Mouse (Mus musculus): ENCODE results near the gene Carnmt1.

Carnmt1 gene

GRCm38 (mm10) chr19:18670608-18671007 lies at the start of gene Carnmt1:
TSS of gene Carnmt1 (plus strand) at chr19:18670764.
- peak; percentile 95 for DNase-seq (ENCODE audit: low read depth, low spot score)

GRCm38 (mm10) chr19:18623894-18624293 lies 46.7 kb upstream of the Carnmt1 start:
- no peak for DNase-seq (ENCODE audit: low read depth, low spot score)

DNA sequence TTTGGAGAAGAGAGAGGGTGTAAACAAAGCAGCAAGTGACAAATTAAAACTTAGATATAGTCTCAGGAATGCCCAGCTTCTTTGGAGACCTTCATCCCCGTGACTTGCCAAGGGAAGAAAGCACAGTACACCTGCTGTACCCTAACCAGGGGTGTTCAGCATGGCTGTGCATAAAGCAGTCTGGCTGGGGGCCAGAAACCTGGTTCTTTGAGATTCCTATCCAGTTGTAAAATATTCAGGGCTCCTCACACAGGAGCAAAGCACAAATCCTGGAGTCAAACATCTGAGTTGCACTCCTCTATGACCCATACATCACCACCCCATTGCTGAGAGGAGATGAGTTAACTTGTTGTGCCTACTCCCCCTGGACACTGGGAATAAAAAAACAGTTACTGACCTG lies 41.0 kb upstream of the Carnmt1 start:
- no peak for DNase-seq (ENCODE audit: low read depth, low spot score)

DNA sequence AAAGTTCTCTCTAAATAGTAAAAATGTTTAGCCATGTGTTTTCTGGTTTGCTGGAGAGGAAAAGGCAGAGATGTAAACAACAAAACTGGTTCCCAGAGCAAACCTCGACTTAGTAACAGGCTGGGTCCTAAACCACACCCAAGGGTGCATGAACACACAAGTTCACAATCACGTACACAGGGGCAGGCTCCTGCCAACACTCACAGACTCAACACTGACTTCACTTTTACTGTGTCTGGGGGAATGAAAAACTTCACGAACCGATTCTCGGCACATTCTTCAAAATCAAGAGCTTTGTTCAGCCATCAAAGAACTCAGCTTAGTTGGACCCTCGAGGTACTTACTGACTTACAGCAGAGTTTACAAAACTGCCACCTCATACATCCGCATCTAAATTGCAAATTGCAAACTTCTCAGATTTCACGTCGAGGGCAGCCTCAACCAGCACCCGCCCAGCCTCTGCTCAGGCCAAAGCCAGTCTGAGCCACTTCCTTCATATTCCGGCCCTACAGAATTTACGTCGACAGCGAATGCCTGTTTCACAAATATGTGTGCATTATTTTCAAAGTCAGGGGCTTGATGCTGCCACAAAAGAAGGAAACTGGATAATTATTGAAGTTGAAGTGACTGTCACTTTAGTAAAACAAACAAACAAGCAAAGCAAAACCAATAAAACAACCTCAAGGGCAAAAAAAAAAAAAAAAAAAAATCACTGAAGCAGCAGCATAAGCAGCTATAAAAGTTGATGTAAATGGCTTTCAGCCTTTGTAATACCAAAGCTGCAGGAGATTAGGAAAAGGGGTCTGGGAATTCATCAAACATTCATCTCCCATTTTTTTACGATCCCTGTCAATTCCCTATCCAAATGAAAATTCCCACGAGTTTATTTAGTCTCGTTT lies 40.1 kb upstream of the Carnmt1 start:
- DNase-seq (ENCODE audit: low read depth, low spot score): peak; percentile 80

DNA sequence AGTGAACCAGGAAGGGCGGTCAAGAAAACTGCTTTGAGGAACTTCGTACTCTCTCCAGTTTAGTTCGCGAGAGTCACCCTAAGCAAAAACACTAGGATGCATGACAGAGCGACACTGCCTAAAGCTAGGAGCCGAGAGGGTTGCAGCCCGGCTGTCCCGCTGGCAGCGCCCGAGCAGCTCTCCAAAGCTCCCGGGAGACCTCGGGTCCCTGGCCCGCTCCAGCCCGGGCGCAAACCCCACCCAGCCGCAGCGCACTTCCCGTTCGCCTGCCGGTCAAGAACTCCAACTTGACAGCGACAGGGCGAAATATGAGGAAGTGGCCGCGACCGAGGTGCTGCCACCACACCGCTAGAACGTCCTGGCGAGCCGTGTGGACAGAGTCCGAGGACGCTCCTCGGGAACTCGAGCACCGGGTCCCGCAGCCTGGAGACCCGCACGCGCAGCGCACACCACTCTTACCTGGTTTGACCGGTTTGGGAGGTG lies 39.4 kb upstream of the Carnmt1 start:
- no peak for DNase-seq (ENCODE audit: low read depth, low spot score)

- DNase-seq (ENCODE audit: low read depth, low spot score): peak; percentile 93
Observed at GRCm38 (mm10) chr19:18631644-18632219, 38.8 kb upstream of the Carnmt1 start, which contains the start of the genes Ostf1 and Nmrk1. TSS of gene Ostf1 (minus strand) at chr19:18631823. TSS of gene Nmrk1 (plus strand) at chr19:18631950.

- DNase-seq (ENCODE audit: low read depth, low spot score): no peak
Observed at GRCm38 (mm10) chr19:18632231-18633185, 38.1 kb upstream of the Carnmt1 start.

- DNase-seq (ENCODE audit: low read depth, low spot score): no peak
Observed at GRCm38 (mm10) chr19:18637954-18638353, 32.6 kb upstream of the Carnmt1 start.

DNA sequence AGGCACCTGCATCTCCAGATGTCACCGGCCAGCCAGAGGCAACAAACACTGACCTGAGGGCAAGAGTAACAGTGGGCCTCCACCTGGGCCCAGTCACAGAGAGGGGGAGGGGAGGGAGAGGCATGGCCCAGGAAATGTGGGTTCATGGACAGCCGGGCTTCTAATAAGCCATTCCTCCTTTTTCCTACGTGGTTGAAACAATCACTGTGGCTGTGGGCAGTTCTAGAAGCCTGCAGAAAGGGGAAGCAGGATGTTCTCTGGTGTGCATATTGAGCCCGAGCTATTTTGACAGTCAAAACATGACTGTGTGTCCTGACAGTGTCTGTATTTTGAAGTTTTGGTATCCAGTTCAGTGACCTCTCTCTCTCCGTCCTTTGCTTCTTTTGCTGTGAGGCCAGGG lies 31.6 kb upstream of the Carnmt1 start:
- DNase-seq (ENCODE audit: low read depth, low spot score): no peak

DNA sequence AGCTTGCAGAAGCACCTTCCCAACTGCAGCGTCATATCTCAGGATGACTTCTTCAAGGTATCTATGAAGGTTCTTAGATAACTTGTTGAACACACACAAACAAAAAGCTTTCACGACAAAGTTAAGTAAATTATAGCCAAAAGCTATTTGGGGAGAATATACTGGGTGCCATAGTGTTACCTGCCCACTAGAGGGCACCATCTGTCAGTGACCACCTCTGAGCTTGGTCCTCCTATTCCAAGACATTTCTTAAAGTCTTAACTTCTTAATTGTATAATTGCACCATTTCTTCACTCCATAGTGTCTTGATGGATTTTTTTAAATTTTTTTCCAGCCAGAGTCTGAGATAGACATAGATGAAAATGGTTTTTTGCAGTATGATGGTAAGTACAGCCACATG lies 31.0 kb upstream of the Carnmt1 start:
- DNase-seq (ENCODE audit: low read depth, low spot score): no peak

- no peak for DNase-seq (ENCODE audit: low read depth, low spot score)
Observed at GRCm38 (mm10) chr19:18641001-18641400, 29.6 kb upstream of the Carnmt1 start.

DNA sequence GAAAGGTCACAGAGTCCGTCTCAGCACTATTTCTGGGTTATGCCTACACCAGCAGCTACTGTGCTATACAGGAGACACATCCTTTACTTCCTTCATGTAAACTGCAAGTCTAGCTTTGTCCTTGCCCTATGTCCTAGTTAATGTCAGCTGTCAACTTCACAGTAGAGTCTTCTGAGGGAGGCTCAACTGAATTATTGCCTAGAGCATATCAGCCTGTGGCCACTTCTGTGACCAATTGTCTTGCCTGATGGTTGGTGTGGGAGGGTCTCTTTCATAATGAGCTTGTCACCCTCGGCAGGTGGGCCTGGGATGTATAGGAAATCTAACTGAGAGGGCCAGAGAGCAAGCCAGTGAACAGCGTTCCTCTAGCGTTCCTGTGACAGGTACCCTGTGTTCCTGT lies 27.2 kb upstream of the Carnmt1 start:
- DNase-seq (ENCODE audit: low read depth, low spot score): no peak

DNA sequence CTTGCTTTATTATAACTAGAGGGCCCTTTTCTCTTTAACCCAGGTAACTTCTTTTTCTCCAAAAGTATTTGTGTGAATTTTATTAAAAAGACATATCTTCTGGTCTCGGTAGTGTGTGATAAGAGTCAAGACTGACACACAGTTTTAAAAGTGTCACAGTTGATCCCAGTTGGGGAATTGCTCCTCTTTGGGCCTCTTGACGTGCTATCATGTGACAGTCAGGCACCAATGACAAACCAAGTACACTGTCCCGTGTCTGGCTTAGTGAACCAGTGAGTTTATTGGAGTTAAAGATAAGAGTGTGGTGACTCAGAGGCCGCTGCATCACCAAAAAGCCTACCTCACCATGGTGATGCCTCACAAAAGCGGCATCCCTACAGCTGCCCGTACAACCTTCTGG lies 26.5 kb upstream of the Carnmt1 start:
- DNase-seq (ENCODE audit: low read depth, low spot score): no peak

- DNase-seq (ENCODE audit: low read depth, low spot score): no peak
Observed at GRCm38 (mm10) chr19:18646397-18646796, 24.2 kb upstream of the Carnmt1 start.

- DNase-seq (ENCODE audit: low read depth, low spot score): no peak
Observed at GRCm38 (mm10) chr19:18646853-18647420, 23.6 kb upstream of the Carnmt1 start.

GRCm38 (mm10) chr19:18647775-18648557 lies 22.6 kb upstream of the Carnmt1 start:
- no peak for DNase-seq (ENCODE audit: low read depth, low spot score)

- DNase-seq (ENCODE audit: low read depth, low spot score): no peak
Observed at GRCm38 (mm10) chr19:18648558-18648945, 22.0 kb upstream of the Carnmt1 start.

- no peak for DNase-seq (ENCODE audit: low read depth, low spot score)
Observed at GRCm38 (mm10) chr19:18649955-18650354, 20.6 kb upstream of the Carnmt1 start.

- DNase-seq (ENCODE audit: low read depth, low spot score): no peak
Observed at GRCm38 (mm10) chr19:18650473-18650872, 20.1 kb upstream of the Carnmt1 start.

GRCm38 (mm10) chr19:18652592-18652991 lies 18.0 kb upstream of the Carnmt1 start:
- DNase-seq (ENCODE audit: low read depth, low spot score): no peak

DNA sequence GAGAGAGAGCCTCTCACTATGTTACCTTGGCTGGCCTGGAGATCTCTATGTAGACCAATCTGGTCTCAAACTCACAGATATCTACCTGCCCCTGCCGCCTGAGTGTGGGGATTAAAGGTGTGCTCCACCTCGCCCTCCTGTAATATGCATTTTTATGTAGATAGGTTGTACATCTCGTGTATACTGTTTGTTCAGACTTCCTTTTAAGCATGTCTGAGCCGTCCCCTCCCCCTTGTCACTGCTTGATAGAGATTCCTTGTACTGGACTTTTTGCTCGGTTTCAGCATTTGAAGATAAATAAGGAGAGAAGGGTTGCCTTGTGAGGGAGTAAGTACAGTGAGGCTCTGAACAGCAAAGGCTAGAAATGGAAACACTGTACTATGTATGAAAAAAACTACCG lies 17.5 kb upstream of the Carnmt1 start:
- no peak for DNase-seq (ENCODE audit: low read depth, low spot score)

Data from R1 (cell line).